Mouse (Mus musculus): ENCODE measurements around the gene Sun2. TPM values are rescaled to one million over a fixed set of nuclear protein-coding genes. Genes with fewer than 3 reads are reported as not detected.
A peak's percentile ranks its signal among the peaks of the same experiment; 100 is the strongest.

The Sun2 gene
- polyA plus RNA-seq (2016; fragmentation: Nextera tagmentation; extraction: Ambion mirVana) = 6.1 and 6.6 TPM in 2 replicates

DNA sequence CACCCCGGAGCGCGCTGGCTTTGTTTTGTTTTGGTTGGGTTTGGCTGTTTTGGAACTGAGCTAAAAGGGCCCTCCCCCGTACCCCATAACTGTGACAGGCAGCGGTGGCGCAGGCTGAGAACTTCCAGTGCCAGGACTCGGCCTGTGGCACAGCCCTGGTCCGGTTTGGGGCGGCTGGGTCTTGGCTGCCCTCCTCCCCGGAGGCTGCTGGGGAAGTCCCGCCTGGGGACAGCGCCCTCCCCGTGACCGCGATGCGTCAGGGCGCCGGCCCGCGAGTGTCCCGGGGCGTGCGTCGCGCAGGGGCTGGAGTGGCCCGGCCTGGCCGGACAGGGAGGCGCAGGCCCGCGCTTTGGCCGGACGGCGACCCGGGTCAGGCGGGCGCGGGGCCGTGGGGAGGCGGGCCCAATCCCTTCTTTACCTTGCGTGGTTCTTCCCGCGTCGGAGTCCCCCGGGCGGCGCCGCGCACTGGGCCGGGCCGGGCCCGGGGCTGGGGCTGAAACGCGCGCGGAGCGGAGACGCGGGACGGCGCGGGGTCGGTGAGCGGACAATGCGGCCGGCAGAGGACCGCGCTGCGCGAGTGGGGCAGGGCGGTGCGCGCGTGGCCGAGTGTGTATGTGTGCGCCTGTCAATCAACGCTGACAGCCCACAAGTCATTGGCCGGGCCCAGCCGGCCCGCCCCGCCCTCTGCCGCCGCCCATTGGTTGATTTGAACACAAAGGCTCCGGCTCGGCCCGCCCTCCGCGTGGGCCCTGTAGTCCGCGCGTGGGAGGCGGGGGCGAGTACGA lies at the start of gene Sun2:
Gene Sun2, minus strand, starts transcription at position 616 of the 785 bp plus-strand sequence.
- peak within 1 kb of the TSS; percentile 67 for H3K27ac ChIP-seq
- ATAC-seq (ENCODE audit: insufficient number of reproducible peaks, insufficient read depth, low FRiP score, low TSS enrichment, low read depth) = peak; percentile 93
- under 1% methylated on average over 93 of the region's 93 CpGs for WGBS
- H3K4me2 ChIP-seq = peak within 1 kb of the TSS; percentile 78
- peaks cover 29% of the 10 kb centered on the region for H3K36me3 ChIP-seq
- H3K9me3 ChIP-seq = no peaks in the 10 kb centered on the region
- H3K4me1 ChIP-seq (replicated peaks) = peaks cover 41% of the 10 kb centered on the region
- H3K4me3 ChIP-seq (replicated peaks) = peak within 1 kb of the TSS; percentile 97
- no peaks in the 10 kb centered on the region for H3K27me3 ChIP-seq
- H3K9ac ChIP-seq (replicated peaks) = peak within 1 kb of the TSS; percentile 95

- WGBS = 4% methylated on average over 12 of the region's 12 CpGs
- Histone ChIP-seq H3K9ac (replicated peaks) (no peak overlapping the region), H3K27ac (no peak overlapping the region), H3K4me3 (replicated peaks) (no peak overlapping the region), H3K4me2 (no peak overlapping the region), H3K9me3 (no peaks in the 10 kb centered on the region), H3K36me3 (no peaks in the 10 kb centered on the region), H3K27me3 (peaks cover 63% of the 10 kb centered on the region), H3K4me1 (replicated peaks) (no peaks in the 10 kb centered on the region)
- ATAC-seq (ENCODE audit: insufficient number of reproducible peaks, insufficient read depth, low FRiP score, low TSS enrichment, low read depth) = no peak
These were observed 49.2 kb upstream of the Sun2 start for GRCm38 (mm10) chr15:79791502-79791901.

- no peak for ATAC-seq (ENCODE audit: insufficient number of reproducible peaks, insufficient read depth, low FRiP score, low TSS enrichment, low read depth)
- Histone ChIP-seq H3K36me3 (no peaks in the 10 kb centered on the region), H3K4me1 (replicated peaks) (no peaks in the 10 kb centered on the region), H3K27me3 (peaks cover 59% of the 10 kb centered on the region), H3K9me3 (no peaks in the 10 kb centered on the region), H3K9ac (replicated peaks) (no peak overlapping the region), H3K4me3 (replicated peaks) (no peak overlapping the region), H3K4me2 (no peak overlapping the region), H3K27ac (no peak overlapping the region)
- 79% methylated on average over 6 of the region's 6 CpGs for WGBS
These were observed 48.6 kb upstream of the Sun2 start for GRCm38 (mm10) chr15:79790905-79791304.

- H3K27me3 ChIP-seq = peaks cover 63% of the 10 kb centered on the region
These were observed 47.8 kb upstream of the Sun2 start for GRCm38 (mm10) chr15:79790111-79790510.

GRCm38 (mm10) chr15:79787815-79788214 lies 45.5 kb upstream of the Sun2 start:
- no peak overlapping the region for H3K27ac ChIP-seq
- no peak overlapping the region for H3K4me2 ChIP-seq
- no peaks in the 10 kb centered on the region for H3K9me3 ChIP-seq
- H3K36me3 ChIP-seq = no peaks in the 10 kb centered on the region
- H3K9ac ChIP-seq (replicated peaks) = no peak overlapping the region
- peaks cover 47% of the 10 kb centered on the region for H3K27me3 ChIP-seq
- no peak overlapping the region for H3K4me3 ChIP-seq (replicated peaks)
- H3K4me1 ChIP-seq (replicated peaks) = no peaks in the 10 kb centered on the region
- ATAC-seq (ENCODE audit: insufficient number of reproducible peaks, insufficient read depth, low FRiP score, low TSS enrichment, low read depth) = no peak
- 66% methylated on average over 8 of the region's 8 CpGs for WGBS

More at GRCm38 (mm10) chr15:79790111-79790510, 47.8 kb upstream of the Sun2 start:
- no peaks in the 10 kb centered on the region for H3K9me3 ChIP-seq
- H3K4me3 ChIP-seq (replicated peaks) = no peak overlapping the region
- no peak overlapping the region for H3K4me2 ChIP-seq
- ATAC-seq (ENCODE audit: insufficient number of reproducible peaks, insufficient read depth, low FRiP score, low TSS enrichment, low read depth) = no peak
- WGBS = 50% methylated on average over 8 of the region's 8 CpGs
- no peak overlapping the region for H3K27ac ChIP-seq
- no peaks in the 10 kb centered on the region for H3K4me1 ChIP-seq (replicated peaks)
- no peak overlapping the region for H3K9ac ChIP-seq (replicated peaks)
- H3K36me3 ChIP-seq = no peaks in the 10 kb centered on the region

DNA sequence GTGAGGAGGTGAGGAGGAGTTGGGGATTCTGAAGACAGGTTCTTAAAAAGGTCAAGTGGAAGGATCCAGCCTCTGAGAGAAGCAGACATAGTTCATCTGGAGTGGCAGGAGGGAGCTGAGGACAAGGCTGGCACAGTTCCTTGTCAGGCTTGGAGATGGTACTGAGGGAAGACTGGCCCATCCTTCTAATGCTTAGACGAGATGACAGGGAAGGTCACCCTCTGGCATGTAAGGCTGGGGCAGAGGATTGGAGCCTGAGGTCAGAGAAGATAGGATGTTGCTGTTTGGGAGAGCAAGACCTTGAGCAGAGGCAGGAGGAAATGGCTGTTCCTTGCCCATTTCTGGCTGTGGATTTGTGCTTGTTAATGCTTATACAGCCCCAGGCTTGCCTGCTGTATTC lies 42.7 kb upstream of the Sun2 start:
- 70% methylated on average over 1 of the region's 1 CpGs for WGBS
- Histone ChIP-seq H3K4me1 (replicated peaks) (no peaks in the 10 kb centered on the region), H3K9ac (replicated peaks) (no peak overlapping the region), H3K4me3 (replicated peaks) (no peak overlapping the region), H3K9me3 (no peaks in the 10 kb centered on the region), H3K27me3 (peaks cover 27% of the 10 kb centered on the region), H3K4me2 (no peak overlapping the region), H3K36me3 (no peaks in the 10 kb centered on the region), H3K27ac (no peak overlapping the region)
- ATAC-seq (ENCODE audit: insufficient number of reproducible peaks, insufficient read depth, low FRiP score, low TSS enrichment, low read depth) = no peak

GRCm38 (mm10) chr15:79777749-79778148 lies 35.4 kb upstream of the Sun2 start, which contains the start of gene Dnal4:
Gene Dnal4 (minus strand): TSS chr15:79777849.
- no peak for ATAC-seq (ENCODE audit: insufficient number of reproducible peaks, insufficient read depth, low FRiP score, low TSS enrichment, low read depth)
- Histone ChIP-seq H3K27me3 (no peaks in the 10 kb centered on the region), H3K9ac (replicated peaks) (no peak within 1 kb of the TSS), H3K36me3 (no peaks in the 10 kb centered on the region), H3K27ac (no peak within 1 kb of the TSS), H3K4me2 (no peak within 1 kb of the TSS), H3K9me3 (no peaks in the 10 kb centered on the region), H3K4me1 (replicated peaks) (peaks cover 14% of the 10 kb centered on the region), H3K4me3 (replicated peaks) (no peak within 1 kb of the TSS)

DNA sequence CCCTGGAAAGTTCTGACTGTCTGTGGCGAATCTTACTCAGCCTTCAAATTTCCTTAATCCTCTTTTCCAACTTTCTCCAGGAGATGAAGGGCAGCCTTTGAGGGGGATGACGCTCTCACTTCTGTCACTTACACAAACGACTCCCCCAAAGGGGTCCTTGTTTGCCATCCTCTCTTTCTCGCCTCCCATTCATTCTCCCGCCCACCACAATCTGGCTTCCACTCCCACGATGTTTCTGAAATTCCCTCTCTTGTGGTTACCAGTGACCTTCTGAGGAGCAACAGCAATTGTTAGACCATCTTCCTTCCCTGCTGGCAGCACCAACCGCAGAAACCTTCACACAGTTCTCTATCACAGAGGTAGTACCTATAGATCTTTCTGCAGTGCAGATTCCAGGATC lies 33.3 kb upstream of the Sun2 start:
- ATAC-seq (ENCODE audit: insufficient number of reproducible peaks, insufficient read depth, low FRiP score, low TSS enrichment, low read depth) = no peak
- Histone ChIP-seq H3K36me3 (no peaks in the 10 kb centered on the region), H3K27ac (no peak overlapping the region), H3K9ac (replicated peaks) (no peak overlapping the region), H3K4me1 (replicated peaks) (peaks cover 20% of the 10 kb centered on the region), H3K4me3 (replicated peaks) (no peak overlapping the region), H3K27me3 (no peaks in the 10 kb centered on the region), H3K9me3 (no peaks in the 10 kb centered on the region), H3K4me2 (no peak overlapping the region)
- WGBS = 67% methylated on average over 7 of the region's 7 CpGs

DNA sequence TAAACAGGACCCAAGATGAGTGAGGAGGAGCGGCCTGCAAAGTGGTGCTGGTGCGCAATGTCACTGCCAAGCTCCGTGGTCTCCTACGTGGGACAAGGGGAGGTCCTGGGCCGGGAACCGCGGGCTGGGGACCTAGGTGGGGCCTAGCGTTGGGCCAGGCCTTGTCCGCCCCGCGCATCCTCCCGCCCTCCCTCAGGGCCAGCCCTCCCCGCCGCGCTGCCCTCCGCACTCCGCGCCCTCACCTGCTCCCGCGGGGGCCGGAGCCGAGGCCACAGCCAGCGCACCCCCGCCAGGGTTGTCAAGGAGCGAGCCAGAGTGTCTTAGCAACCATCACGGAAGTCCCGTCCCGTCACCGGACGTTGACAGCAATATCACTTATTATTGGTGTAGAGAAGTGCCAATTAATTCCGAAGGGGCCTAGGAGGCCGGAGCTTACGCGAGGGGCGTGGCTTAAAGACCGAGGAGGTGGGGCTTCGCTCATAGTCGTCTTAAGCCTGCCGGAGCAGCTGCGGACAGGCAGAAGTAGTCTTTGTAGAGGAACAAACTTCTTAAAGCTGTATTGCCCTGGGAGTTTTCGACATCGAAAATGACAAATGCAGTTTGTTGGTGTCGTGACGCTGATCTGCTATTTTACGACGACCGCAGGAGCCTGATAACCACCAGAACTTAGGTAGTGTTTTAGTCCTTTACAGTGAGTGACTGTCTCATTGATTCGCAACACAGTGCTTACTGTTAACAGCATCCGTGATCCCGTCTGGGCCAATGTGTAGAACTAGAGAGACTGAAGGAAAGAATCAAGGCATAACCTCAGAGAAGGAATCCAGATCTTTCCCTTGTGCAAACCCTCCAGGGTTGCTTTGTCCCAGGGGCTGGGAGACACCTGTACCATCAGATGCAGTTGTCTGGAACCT lies 32.0 kb upstream of the Sun2 start:
- no peaks in the 10 kb centered on the region for H3K9me3 ChIP-seq

GRCm38 (mm10) chr15:79770629-79771240 lies 28.4 kb upstream of the Sun2 start:
- Histone ChIP-seq H3K27me3 (no peaks in the 10 kb centered on the region), H3K36me3 (peaks cover 4% of the 10 kb centered on the region; the same call in 1 of the 2 replicates), H3K27ac (no peak overlapping the region), H3K4me2 (no peak overlapping the region), H3K9ac (replicated peaks) (no peak overlapping the region; the same call in 1 of the 2 replicates), H3K9me3 (no peaks in the 10 kb centered on the region), H3K4me1 (replicated peaks) (peaks cover 22% of the 10 kb centered on the region), H3K4me3 (replicated peaks) (no peak overlapping the region)
- 69% methylated on average over 21 of the region's 21 CpGs for WGBS
- ATAC-seq (ENCODE audit: insufficient number of reproducible peaks, insufficient read depth, low FRiP score, low TSS enrichment, low read depth) = no peak

More for the DNA sequence above, 32.0 kb upstream of the Sun2 start:
- no peaks in the 10 kb centered on the region for H3K36me3 ChIP-seq
- peak overlapping the region; percentile 88 for H3K4me3 ChIP-seq (replicated peaks)
- no peaks in the 10 kb centered on the region for H3K27me3 ChIP-seq
- ATAC-seq (ENCODE audit: insufficient number of reproducible peaks, insufficient read depth, low FRiP score, low TSS enrichment, low read depth) = peak; percentile 97
- H3K9ac ChIP-seq (replicated peaks) = peak overlapping the region; percentile 83
- peaks cover 22% of the 10 kb centered on the region for H3K4me1 ChIP-seq (replicated peaks)
- WGBS = 1% methylated on average over 50 of the region's 50 CpGs
- peak overlapping the region; percentile 78 for H3K4me2 ChIP-seq
- peak overlapping the region; percentile 70 for H3K27ac ChIP-seq

DNA sequence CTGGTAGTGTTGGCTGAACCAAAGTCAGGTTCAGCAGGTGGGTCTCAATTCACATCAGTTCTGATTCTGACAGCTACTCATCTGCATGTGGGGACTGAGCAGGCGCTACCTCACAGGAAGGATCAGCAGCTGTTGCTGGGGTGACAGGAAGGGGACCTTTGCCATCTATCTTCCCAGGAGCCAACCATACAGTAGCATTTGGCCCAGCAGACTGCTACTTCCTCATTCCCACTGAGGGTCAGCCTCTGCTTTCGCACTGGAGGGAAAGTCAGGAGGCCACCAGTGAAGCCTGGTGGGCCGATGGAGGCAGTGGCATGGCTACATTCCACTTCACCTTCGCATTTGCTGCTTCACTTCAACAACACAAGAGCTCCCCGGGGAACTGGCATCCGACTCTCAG lies 26.0 kb upstream of the Sun2 start:
- no peaks in the 10 kb centered on the region for H3K9me3 ChIP-seq
- H3K4me2 ChIP-seq = no peak overlapping the region
- no peaks in the 10 kb centered on the region for H3K27me3 ChIP-seq
- H3K9ac ChIP-seq (replicated peaks) = no peak overlapping the region
- peaks cover 10% of the 10 kb centered on the region for H3K4me1 ChIP-seq (replicated peaks)
- WGBS = 66% methylated on average over 6 of the region's 6 CpGs
- no peak overlapping the region for H3K4me3 ChIP-seq (replicated peaks)
- H3K36me3 ChIP-seq = peaks cover 28% of the 10 kb centered on the region
- H3K27ac ChIP-seq = no peak overlapping the region
- no peak for ATAC-seq (ENCODE audit: insufficient number of reproducible peaks, insufficient read depth, low FRiP score, low TSS enrichment, low read depth)
